Mouse (Mus musculus) midbrain, embryonic 10.5 days (tissue): ENCODE results near the gene Scn10a. TPM values are rescaled to one million over a fixed set of nuclear protein-coding genes. Genes with fewer than 3 reads are reported as not detected.

Experiments
- DNase-seq: peaks from one replicate; pipeline ENCODE4 v3.0.0-alpha.2; 2017; ENCODE audit warnings: low spot score
- H3K27ac ChIP-seq: fragments of 300-500 bp; sonication (generic); replicated peaks from 2 replicates; pipeline ENCODE4 v1.5.1; 2016; ENCODE audit warnings: mild to moderate bottlenecking
- H3K27me3 ChIP-seq: fragments of 300-500 bp; sonication (generic); 2 replicates; pipeline ENCODE4 v1.6.1; 2016; ENCODE audit warnings: low read depth, mild to moderate bottlenecking; ENCODE audit not compliant: poor library complexity, severe bottlenecking
- H3K36me3 ChIP-seq: fragments of 300-500 bp; sonication (generic); 2 replicates; pipeline ENCODE4 v1.6.1; 2016; ENCODE audit warnings: mild to moderate bottlenecking, moderate library complexity
- H3K4me1 ChIP-seq: fragments of 300-500 bp; sonication (generic); 2 replicates; pipeline ENCODE4 v1.6.1; 2016
- H3K4me3 ChIP-seq: fragments of 300-500 bp; sonication (generic); 2 replicates; pipeline ENCODE4 v1.5.1; 2016; ENCODE audit warnings: mild to moderate bottlenecking, moderate library complexity
- H3K9me3 ChIP-seq: fragments of 300-500 bp; sonication (generic); replicated peaks from 2 replicates; pipeline ENCODE4 v1.6.1; 2016; ENCODE audit warnings: mild to moderate bottlenecking
- WGBS: fragments of 180-500 bp; shearing (Covaris S2); methylation state at CpG from one replicate; pipeline ENCODE4 v1.1.7; 2016; 5-methylcytosine and 5-hydroxymethylcytosine counted together
- polyA plus RNA-seq: library from polyadenylated mRNA; unstranded; fragments of >200 nt; fragmentation: Nextera tagmentation; extraction: Ambion mirVana; gene quantifications from 2 replicates; pipeline ENCODE4 v1.2.1, GENCODE M21; 2016

The Scn10a gene
- polyA plus RNA-seq, 1 experiment from 2014 or later = 0.19 TPM

DNA sequence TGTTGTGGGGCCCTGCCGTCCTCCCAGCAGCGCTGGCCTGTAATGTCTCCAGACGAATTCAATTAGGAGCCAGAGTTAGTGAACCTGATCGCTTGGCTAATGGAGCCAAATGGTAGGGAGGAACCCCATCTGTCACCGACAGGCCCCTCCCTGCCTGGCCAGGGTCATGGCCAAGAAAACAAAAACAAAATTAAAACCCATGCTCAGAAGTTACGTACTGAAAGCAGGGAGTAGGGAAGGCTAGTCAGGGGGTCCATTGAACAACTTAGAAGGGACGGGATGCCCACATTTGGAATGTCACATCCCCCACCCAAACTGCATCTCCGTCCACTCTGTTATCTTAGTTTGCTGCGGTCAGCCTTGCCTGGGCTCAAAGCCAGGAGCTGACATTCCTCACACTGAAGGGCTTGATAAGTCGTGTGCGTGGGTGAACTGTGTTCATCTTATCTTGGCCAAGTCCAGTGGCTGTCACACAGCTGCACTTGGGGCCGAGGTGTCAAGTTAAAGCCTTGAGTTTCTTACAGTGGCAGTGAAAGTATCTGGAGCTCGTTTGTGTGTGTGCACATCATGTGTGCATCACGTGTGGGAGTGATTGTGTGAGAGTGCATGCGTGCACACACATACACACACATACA is 87.1 kb downstream of the Scn10a start:
- H3K27me3 ChIP-seq = 0 out of 2 replicates have a peak, but pooled peaks cover 4% of the 10 kb centered on the region
- no peaks in the 10 kb centered on the region for H3K36me3 ChIP-seq
- peaks cover 15% of the 10 kb centered on the region for H3K4me1 ChIP-seq
- WGBS = 71% methylated on average over 15 of the region's 15 CpGs
- DNase-seq = no peak
- H3K4me3 ChIP-seq = no peak overlapping the region
- peak overlapping the region; percentile 23; the same call in 1 of the 2 replicates for H3K27ac ChIP-seq
- H3K9me3 ChIP-seq = no peaks in the 10 kb centered on the region

DNA sequence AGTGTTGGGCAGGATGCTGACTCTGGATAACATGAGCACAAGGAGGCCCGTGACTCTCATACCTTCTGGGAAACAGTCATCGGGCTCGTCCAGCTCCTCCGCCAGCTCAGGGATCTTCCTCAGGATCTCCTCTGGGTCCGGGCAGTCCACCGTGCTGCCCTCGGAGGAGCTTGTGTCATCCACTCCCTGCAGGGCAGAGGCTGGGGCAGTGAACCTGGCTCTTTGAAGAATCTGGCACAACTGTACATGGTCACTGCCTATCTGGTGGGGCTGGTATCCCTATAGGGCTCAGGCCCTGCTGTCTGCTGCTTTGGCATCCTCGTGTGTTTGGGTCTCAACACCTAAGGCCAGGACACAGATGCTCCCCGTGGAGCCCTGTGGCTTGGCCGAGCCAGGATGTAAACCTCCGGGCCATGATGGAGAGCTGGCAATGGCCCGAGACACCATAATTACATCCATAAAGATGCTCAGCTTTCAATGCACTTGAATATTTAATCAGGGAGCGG is 87.7 kb downstream of the Scn10a start:
- Histone ChIP-seq H3K4me1 (peaks cover 15% of the 10 kb centered on the region), H3K27me3 (0 out of 2 replicates have a peak, but pooled peaks cover 4% of the 10 kb centered on the region), H3K36me3 (no peaks in the 10 kb centered on the region), H3K27ac (peak overlapping the region; percentile 23; the same call in 1 of the 2 replicates), H3K9me3 (no peaks in the 10 kb centered on the region), H3K4me3 (no peak overlapping the region)
- WGBS = 87% methylated on average over 13 of the region's 13 CpGs
- DNase-seq = no peak

DNA sequence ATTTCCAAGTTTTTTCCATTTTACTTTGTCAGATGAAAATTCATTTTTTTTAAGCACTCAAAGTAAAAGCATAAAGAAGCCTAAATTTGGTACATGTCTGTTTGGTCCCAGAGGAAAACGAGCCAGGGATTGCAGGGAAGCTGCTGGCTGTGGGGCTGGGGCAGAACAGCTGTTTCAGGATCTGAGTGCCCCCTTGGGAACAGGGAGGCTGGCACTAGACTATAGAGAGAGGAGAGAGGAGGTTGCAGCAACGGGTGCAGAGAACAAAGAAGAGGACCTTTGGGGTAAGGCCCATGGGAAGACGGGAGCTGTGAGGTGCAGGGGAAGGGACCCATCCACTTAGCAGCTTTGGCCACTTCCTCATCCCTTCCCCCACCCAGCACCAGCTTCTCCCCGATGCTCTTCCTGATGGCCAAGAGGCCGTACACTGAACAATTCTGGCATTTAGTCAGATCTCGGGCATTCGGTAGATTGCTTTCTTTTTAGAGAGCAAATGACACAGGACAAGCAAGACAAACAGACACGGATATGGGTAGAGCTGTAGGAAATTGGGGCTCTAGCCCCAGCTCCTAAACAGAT is 90.3 kb downstream of the Scn10a start:
- no peak for DNase-seq
- Histone ChIP-seq H3K4me1 (peaks cover 15% of the 10 kb centered on the region), H3K36me3 (no peaks in the 10 kb centered on the region), H3K9me3 (no peaks in the 10 kb centered on the region), H3K27me3 (0 out of 2 replicates have a peak, but pooled peaks cover 4% of the 10 kb centered on the region), H3K4me3 (no peak overlapping the region), H3K27ac (no peak overlapping the region)
- WGBS = 85% methylated on average over 8 of the region's 8 CpGs

DNA sequence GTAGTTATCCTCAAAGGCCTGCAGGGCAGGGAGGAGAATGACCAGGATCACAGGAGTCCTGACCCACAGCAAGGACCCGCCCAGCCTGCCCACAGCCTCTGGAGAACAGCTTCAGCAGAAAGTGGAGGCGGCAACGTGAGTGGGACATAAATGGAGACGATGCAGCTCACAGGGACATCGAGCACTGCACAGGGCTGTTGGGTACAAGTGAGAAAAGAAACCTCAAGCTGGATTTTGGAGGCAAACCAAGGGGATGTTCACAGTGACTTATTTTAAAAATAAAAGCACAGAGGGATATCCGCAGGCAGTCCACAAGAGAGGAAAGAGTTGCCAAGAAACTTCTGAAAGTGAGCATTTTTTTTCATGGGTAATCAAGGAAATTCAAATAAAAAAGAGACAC is 91.9 kb downstream of the Scn10a start:
- no peak for DNase-seq
- Histone ChIP-seq H3K36me3 (no peaks in the 10 kb centered on the region), H3K9me3 (no peaks in the 10 kb centered on the region), H3K27me3 (no peaks in the 10 kb centered on the region), H3K27ac (no peak overlapping the region), H3K4me3 (no peak overlapping the region), H3K4me1 (peaks cover 10% of the 10 kb centered on the region)
- 88% methylated on average over 6 of the region's 6 CpGs for WGBS

DNA sequence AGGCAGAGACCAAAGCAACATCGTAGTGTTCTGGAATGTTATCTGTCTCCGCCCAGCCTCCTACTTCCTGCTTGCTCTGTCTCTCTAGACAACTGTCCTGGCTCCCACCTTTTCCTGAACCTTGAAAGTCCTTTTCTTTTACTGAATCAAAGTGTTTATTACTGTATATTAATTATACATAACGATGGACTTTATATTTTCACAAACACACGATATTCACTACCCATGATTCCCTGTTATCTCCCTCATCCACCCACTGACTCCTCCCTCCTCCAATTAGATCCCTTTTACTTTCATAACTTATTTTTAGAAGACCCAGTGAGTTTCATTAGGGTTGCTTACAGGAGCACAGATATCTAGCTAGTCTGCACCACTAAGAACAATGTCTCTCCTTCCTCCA is 95.0 kb downstream of the Scn10a start:
- Histone ChIP-seq H3K36me3 (no peaks in the 10 kb centered on the region), H3K4me1 (no peaks in the 10 kb centered on the region), H3K4me3 (no peak overlapping the region), H3K27me3 (no peaks in the 10 kb centered on the region), H3K27ac (no peak overlapping the region), H3K9me3 (no peaks in the 10 kb centered on the region)
- DNase-seq = no peak
- WGBS = 83% methylated on average over 4 of the region's 4 CpGs

DNA sequence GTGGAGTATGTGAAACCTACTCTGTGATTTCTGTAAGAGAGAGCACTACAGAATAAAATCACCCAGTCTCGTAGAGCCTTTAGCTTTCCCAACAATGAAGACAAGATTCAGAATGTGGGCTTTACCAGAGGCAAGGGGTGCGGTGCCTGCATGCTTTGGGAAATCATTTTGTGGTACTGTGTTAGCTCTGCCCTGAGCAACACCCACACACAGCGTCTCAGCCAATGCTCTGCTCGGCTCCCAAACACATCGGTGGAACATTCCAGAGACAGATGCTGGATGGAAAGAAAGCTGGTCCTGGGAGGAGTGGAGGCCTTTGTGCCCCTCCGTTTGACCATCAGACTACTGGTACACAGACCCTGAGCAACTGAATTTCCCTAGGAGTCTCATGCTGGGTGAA is 104.3 kb downstream of the Scn10a start:
- 82% methylated on average over 6 of the region's 6 CpGs for WGBS
- Histone ChIP-seq H3K4me3 (no peak overlapping the region), H3K27me3 (no peaks in the 10 kb centered on the region), H3K27ac (no peak overlapping the region), H3K36me3 (no peaks in the 10 kb centered on the region), H3K4me1 (0 out of 2 replicates have a peak, but pooled peaks cover 6% of the 10 kb centered on the region), H3K9me3 (no peaks in the 10 kb centered on the region)
- no peak for DNase-seq

DNA sequence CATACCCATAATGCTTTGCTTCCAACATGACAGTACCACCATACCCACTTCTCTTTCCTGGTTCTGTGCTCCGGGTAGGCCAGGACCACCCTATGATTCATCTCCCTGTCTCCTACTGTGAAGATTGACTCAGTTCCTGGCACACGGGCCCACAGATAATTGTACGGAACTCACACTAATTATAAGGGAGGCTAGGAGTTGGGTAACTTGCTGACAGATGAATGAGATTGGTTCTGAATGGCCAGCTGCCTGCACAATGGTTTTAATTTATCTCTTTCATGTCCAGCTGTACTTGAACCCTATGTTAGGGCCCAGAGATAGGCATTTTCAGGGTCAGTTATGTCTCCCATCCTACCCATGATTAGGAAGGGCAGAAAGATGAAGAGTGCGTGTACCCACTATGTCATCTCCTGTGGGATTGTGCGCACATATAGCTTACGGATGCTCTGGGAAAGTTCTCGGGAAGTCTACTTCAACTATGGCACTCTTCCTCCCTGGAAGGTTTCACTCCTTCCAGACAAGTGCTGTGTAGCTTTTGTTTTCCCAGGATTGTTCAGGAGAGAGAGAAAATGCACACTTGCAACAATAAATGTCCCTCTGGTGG is 108.5 kb downstream of the Scn10a start:
- 91% methylated on average over 7 of the region's 7 CpGs for WGBS
- DNase-seq = no peak

DNA sequence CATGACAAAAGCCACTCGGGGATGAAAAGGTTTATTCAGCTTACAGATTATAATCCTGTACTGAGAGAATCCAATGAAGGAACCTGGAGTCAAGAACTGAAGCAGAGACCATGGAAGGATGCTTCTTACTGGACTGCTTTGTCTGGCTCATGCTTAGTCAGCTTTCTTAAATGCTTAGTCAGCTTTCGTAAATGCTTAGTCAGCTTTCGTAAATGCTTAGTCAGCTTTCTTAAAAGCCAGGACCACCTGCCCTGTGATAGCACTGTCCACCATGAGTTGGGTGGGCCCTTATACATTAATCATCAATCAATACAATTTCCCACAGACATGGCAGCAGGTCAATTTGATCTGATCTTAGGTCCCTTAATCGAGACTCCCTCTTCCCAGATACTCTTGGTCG is 112.2 kb downstream of the Scn10a start:
- WGBS = 90% methylated on average over 5 of the region's 5 CpGs
- Histone ChIP-seq H3K9me3 (no peaks in the 10 kb centered on the region), H3K27ac (no peak overlapping the region), H3K4me1 (no peaks in the 10 kb centered on the region), H3K27me3 (no peaks in the 10 kb centered on the region), H3K4me3 (no peak overlapping the region), H3K36me3 (no peaks in the 10 kb centered on the region)
- DNase-seq = no peak

More for the DNA sequence above, 108.5 kb downstream of the Scn10a start:
- Histone ChIP-seq H3K27ac (no peak overlapping the region), H3K36me3 (no peaks in the 10 kb centered on the region), H3K9me3 (no peaks in the 10 kb centered on the region), H3K4me1 (0 out of 2 replicates have a peak, but pooled peaks cover 4% of the 10 kb centered on the region), H3K27me3 (no peaks in the 10 kb centered on the region), H3K4me3 (no peak overlapping the region)

DNA sequence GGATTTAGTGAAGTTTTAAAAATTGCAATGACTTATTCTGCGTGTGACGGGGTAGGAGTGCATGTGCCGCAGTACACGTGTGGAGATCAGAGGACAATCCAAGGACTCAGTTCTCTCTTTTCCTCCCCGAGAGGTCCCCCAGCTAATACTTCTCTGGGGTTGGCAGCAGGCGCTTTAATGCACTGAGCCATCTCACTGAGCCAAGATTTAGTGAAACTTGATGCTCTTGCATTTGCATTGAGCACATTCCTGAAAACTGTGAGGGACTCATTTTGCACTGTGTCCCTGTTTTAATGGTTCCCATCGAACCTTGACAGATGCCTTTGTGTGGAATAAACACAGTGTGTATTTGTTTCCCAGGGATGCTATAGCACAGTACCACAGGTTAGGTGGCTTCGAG is 114.5 kb downstream of the Scn10a start:
- Histone ChIP-seq H3K4me3 (no peak overlapping the region), H3K27me3 (no peaks in the 10 kb centered on the region), H3K4me1 (no peaks in the 10 kb centered on the region), H3K36me3 (no peaks in the 10 kb centered on the region), H3K9me3 (peaks cover 5% of the 10 kb centered on the region; the same call in 1 of the 2 replicates), H3K27ac (no peak overlapping the region)
- WGBS = 81% methylated on average over 8 of the region's 8 CpGs
- DNase-seq = no peak

DNA sequence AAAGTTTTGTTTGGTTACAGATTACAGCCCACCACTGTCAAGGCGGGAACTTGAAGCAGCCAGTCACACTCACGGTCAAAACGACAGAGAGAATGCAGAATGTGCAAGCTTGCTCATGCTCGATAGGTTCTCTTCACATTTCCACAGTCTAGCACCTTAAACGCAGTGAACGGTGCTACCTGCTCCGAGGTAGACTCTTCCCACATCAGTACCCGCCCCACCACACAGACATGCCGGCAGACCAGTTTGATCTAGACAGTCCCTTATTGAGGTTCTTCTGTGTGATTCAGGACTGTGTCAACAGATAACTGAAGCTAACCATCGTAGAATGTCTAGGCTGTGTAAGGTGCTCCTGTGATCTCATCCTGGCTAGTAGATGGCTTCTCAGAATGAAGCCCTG is 120.6 kb downstream of the Scn10a start:
- 93% methylated on average over 10 of the region's 10 CpGs for WGBS
- DNase-seq = no peak
- H3K4me3 ChIP-seq = no peak overlapping the region
- no peak overlapping the region for H3K27ac ChIP-seq
- no peaks in the 10 kb centered on the region for H3K36me3 ChIP-seq
- H3K27me3 ChIP-seq = no peaks in the 10 kb centered on the region
- H3K9me3 ChIP-seq = peaks cover 5% of the 10 kb centered on the region; the same call in 1 of the 2 replicates
- H3K4me1 ChIP-seq = no peaks in the 10 kb centered on the region

DNA sequence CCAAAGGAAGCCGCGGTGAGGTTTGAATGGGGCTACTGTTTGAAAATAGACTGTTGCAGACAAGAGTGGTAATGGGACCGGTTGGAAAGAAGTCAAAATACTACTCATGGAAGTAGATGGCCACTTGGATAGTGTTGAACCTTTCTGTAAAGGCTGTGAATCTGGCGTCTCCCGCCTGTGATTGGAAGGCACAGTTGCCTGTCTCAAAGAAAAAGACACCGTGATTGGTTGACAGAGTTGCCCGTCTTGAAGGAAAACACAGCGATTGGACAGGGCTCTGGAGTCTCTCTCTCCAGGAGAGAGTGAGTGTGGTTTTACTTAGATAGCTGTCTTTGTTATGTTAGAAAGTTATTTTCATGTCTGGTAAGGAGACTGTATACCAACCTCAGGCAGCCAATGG is 121.8 kb downstream of the Scn10a start:
- Histone ChIP-seq H3K27ac (no peak overlapping the region), H3K9me3 (peaks cover 5% of the 10 kb centered on the region; the same call in 1 of the 2 replicates), H3K4me1 (no peaks in the 10 kb centered on the region), H3K27me3 (no peaks in the 10 kb centered on the region), H3K4me3 (no peak overlapping the region), H3K36me3 (no peaks in the 10 kb centered on the region)
- DNase-seq = no peak
- WGBS = 80% methylated on average over 8 of the region's 8 CpGs

DNA sequence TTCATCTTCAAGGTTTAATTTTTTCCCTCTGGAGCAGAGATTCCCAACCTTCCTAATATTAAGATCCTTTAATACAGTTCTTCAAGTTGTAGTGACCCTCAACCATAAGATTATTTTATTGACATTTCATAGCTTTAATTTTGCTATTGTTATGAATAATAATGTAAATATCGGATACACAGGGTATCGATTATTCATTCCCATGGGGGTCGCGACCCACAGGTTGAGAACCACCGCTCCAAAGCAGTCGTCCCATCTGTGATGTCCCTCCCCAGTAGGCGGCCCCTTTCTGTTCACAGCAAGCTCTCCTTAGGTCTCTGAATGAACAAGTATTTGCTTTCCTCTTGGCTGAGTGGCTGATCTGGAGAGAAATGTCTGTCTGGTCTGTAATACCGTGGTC is 129.5 kb downstream of the Scn10a start:
- Histone ChIP-seq H3K4me3 (no peak overlapping the region), H3K27me3 (peaks cover 49% of the 10 kb centered on the region), H3K4me1 (0 out of 2 replicates have a peak, but pooled peaks cover 2% of the 10 kb centered on the region), H3K36me3 (no peaks in the 10 kb centered on the region), H3K9me3 (no peaks in the 10 kb centered on the region), H3K27ac (no peak overlapping the region)
- 91% methylated on average over 8 of the region's 8 CpGs for WGBS
- no peak for DNase-seq
